Mouse (Mus musculus) intestine, embryonic 16.5 days (tissue): ENCODE measurements around the gene Megf8. TPM values are rescaled to one million over a fixed set of nuclear protein-coding genes. Genes with fewer than 3 reads are reported as not detected.

Experiments
- ATAC-seq: fragments of 200-750 bp; cut with Nextera tagmentation; 2 replicates; pipeline ENCODE4 v1.8.0; 2017; ENCODE audit warnings: moderate TSS enrichment, moderate library complexity
- H3K27ac ChIP-seq: fragments of 300-500 bp; sonication (generic); 2 replicates; pipeline ENCODE4 v1.5.1; 2014; ENCODE audit warnings: mild to moderate bottlenecking, low read length
- H3K27me3 ChIP-seq: fragments of 300-500 bp; sonication (generic); replicated peaks from 2 replicates; pipeline ENCODE4 v1.6.1; 2014; ENCODE audit warnings: low read length, control low read depth, mixed read lengths; ENCODE audit not compliant: control insufficient read depth, insufficient read depth
- H3K36me3 ChIP-seq: fragments of 300-500 bp; sonication (generic); 2 replicates; pipeline ENCODE4 v1.6.1; 2014; ENCODE audit warnings: low read length, control low read depth; ENCODE audit not compliant: control insufficient read depth, insufficient read depth
- H3K4me1 ChIP-seq: fragments of 300-500 bp; sonication (generic); 2 replicates; pipeline ENCODE4 v1.6.1; 2014; ENCODE audit warnings: low read length, control low read depth, mixed read lengths; ENCODE audit not compliant: control insufficient read depth, insufficient read depth
- H3K4me2 ChIP-seq: fragments of 300-500 bp; sonication (generic); 2 replicates; pipeline ENCODE4 v1.6.1; 2014; ENCODE audit warnings: low read depth, low read length, control low read depth
- H3K4me3 ChIP-seq: fragments of 300-500 bp; sonication (generic); 2 replicates; pipeline ENCODE4 v1.5.1; 2014; ENCODE audit warnings: mild to moderate bottlenecking, low read length
- H3K9ac ChIP-seq: fragments of 300-500 bp; sonication (generic); 2 replicates; pipeline ENCODE4 v1.6.1; 2014; ENCODE audit warnings: low read depth, low read length
- H3K9me3 ChIP-seq: fragments of 300-500 bp; sonication (generic); 2 replicates; pipeline ENCODE4 v1.6.1; 2016; ENCODE audit warnings: low read length, control low read depth; ENCODE audit not compliant: control insufficient read depth
- WGBS: fragments of 180-500 bp; shearing (Covaris S2); extraction: QIAGEN DNeasy Blood & Tissue Kit; methylation state at CpG from one replicate; pipeline ENCODE4 v1.1.7; 2014; 5-methylcytosine and 5-hydroxymethylcytosine counted together
- polyA plus RNA-seq: library from polyadenylated mRNA; unstranded; fragments of >200 nt; fragmentation: Nextera tagmentation; extraction: Ambion mirVana; gene quantifications from 2 replicates; pipeline ENCODE4 v1.2.1, GENCODE M21; 2015

Gene Megf8
- polyA plus RNA-seq, 1 experiment from 2014 or later, result 6.8 TPM

DNA sequence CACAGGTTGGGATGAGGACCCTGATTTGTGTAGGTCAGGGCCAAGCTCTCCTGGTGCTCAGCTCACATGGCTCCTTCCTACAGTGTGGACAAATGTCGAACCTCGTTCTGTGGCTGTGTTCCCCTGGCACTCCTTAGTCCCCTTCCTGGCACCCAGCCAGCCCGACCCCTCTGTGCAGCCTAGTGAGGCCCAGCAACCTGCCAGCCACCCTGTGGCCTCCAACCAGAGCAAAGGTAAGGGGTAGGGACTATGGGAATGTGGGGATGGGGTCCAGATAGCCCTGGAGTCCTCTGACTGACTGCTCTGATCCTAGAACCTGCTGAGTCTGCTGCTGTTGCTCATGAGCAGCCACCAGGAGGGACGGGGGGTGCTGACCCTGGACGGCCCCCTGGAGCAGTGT, 32.2 kb upstream of the Megf8 start:
- Histone ChIP-seq H3K27me3 (no peaks in the 10 kb centered on the region), H3K27ac (no peak overlapping the region), H3K4me1 (peaks cover 40% of the 10 kb centered on the region), H3K36me3 (peaks cover 43% of the 10 kb centered on the region), H3K4me2 (no peak overlapping the region), H3K9me3 (no peaks in the 10 kb centered on the region), H3K4me3 (no peak overlapping the region), H3K9ac (peak overlapping the region; percentile 81; the same call in 1 of the 2 replicates)
- 52% methylated on average over 5 of the region's 5 CpGs for WGBS
- no peak for ATAC-seq

DNA sequence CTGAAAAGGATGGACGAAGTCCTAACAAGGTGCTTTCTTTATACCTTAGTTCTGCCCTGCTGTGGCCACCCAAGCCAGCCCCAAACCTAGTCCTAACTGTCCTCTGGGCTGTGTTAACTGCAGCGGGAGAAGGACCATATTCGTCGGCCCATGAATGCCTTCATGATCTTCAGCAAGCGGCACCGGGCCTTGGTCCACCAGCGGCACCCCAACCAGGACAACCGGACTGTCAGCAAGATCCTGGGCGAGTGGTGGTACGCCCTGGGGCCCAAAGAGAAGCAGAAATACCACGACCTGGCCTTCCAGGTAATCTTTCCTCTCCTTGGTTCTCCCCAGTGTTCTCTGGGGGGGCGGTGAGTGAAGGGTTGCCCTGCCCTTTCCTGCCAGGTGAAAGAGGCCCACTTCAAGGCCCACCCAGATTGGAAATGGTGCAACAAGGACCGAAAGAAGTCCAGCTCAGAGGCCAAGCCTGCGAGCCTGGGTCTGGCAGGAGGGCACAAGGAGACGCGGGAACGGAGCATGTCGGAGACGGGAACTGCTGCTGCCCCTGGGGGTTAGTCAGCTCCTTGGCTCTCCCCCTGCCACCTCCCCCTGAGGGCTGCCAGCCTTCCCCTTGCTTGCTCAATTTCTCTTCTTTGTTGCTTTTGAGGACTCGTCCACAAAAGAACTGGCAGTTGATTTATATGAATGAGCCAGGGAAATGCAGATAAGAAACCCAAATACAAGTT, 31.3 kb upstream of the Megf8 start:
- peaks cover 49% of the 10 kb centered on the region for H3K36me3 ChIP-seq
- ATAC-seq, result no peak
- no peaks in the 10 kb centered on the region for H3K27me3 ChIP-seq
- 90% methylated on average over 20 of the region's 20 CpGs for WGBS
- no peak overlapping the region for H3K9ac ChIP-seq
- no peak overlapping the region for H3K27ac ChIP-seq
- peaks cover 35% of the 10 kb centered on the region for H3K4me1 ChIP-seq
- no peak overlapping the region for H3K4me2 ChIP-seq
- no peaks in the 10 kb centered on the region for H3K9me3 ChIP-seq
- no peak overlapping the region for H3K4me3 ChIP-seq

GRCm38 (mm10) chr7:25286989-25287388, 30.0 kb upstream of the Megf8 start:
- ATAC-seq, result no peak
- peaks cover 54% of the 10 kb centered on the region for H3K36me3 ChIP-seq

GRCm38 (mm10) chr7:25288011-25288410, 29.0 kb upstream of the Megf8 start:
- no peak for ATAC-seq
- H3K4me3 ChIP-seq, result no peak overlapping the region

More at GRCm38 (mm10) chr7:25286989-25287388, 30.0 kb upstream of the Megf8 start:
- Histone ChIP-seq H3K9me3 (no peaks in the 10 kb centered on the region), H3K4me2 (no peak overlapping the region), H3K4me3 (no peak overlapping the region), H3K27me3 (no peaks in the 10 kb centered on the region), H3K27ac (no peak overlapping the region), H3K4me1 (peaks cover 39% of the 10 kb centered on the region), H3K9ac (no peak overlapping the region)
- 84% methylated on average over 8 of the region's 8 CpGs for WGBS

GRCm38 (mm10) chr7:25288721-25289120, 28.2 kb upstream of the Megf8 start:
- H3K4me2 ChIP-seq, result no peak overlapping the region
- H3K9ac ChIP-seq, result no peak overlapping the region
- no peaks in the 10 kb centered on the region for H3K27me3 ChIP-seq
- no peak overlapping the region for H3K27ac ChIP-seq
- no peak for ATAC-seq
- H3K36me3 ChIP-seq, result peaks cover 68% of the 10 kb centered on the region
- no peak overlapping the region for H3K4me3 ChIP-seq
- peaks cover 35% of the 10 kb centered on the region for H3K4me1 ChIP-seq
- 85% methylated on average over 3 of the region's 3 CpGs for WGBS
- no peaks in the 10 kb centered on the region for H3K9me3 ChIP-seq

More at GRCm38 (mm10) chr7:25288011-25288410, 29.0 kb upstream of the Megf8 start:
- no peak overlapping the region for H3K9ac ChIP-seq
- H3K4me1 ChIP-seq, result peaks cover 42% of the 10 kb centered on the region
- WGBS, result 90% methylated on average over 12 of the region's 12 CpGs
- H3K36me3 ChIP-seq, result peaks cover 61% of the 10 kb centered on the region
- H3K27me3 ChIP-seq, result no peaks in the 10 kb centered on the region
- H3K27ac ChIP-seq, result no peak overlapping the region
- no peak overlapping the region for H3K4me2 ChIP-seq
- H3K9me3 ChIP-seq, result no peaks in the 10 kb centered on the region

DNA sequence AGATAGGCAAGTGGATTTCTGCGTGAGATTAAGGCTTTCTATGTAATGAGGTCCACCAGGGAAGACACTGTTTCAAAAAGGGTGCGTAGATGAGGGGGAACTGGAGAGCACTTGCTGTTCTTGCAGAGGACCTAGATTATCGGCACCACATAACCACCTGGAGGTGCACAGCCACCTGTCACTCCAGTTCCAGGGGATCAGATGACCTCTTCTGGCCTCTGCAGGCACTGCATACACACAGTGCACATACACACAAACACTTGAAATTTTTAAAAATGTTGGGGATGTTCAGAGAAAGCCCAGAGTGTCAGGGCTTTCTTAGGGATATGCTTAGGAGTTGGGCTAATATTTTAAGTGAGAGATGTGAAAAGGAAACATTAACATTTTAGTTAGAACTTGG, 27.0 kb upstream of the Megf8 start:
- WGBS, result 95% methylated on average over 3 of the region's 3 CpGs
- peaks cover 67% of the 10 kb centered on the region for H3K36me3 ChIP-seq
- H3K4me3 ChIP-seq, result no peak overlapping the region
- H3K9ac ChIP-seq, result no peak overlapping the region
- H3K27ac ChIP-seq, result no peak overlapping the region
- H3K27me3 ChIP-seq, result no peaks in the 10 kb centered on the region
- no peak for ATAC-seq
- peaks cover 23% of the 10 kb centered on the region for H3K4me1 ChIP-seq
- no peak overlapping the region for H3K4me2 ChIP-seq
- no peaks in the 10 kb centered on the region for H3K9me3 ChIP-seq

- no peaks in the 10 kb centered on the region for H3K27me3 ChIP-seq
- WGBS, result 93% methylated on average over 1 of the region's 1 CpGs
- no peaks in the 10 kb centered on the region for H3K9me3 ChIP-seq
- peak; percentile 43 for ATAC-seq
- H3K9ac ChIP-seq, result peak overlapping the region; percentile 10; the same call in 1 of the 2 replicates
- H3K4me3 ChIP-seq, result no peak overlapping the region
- peaks cover 21% of the 10 kb centered on the region for H3K4me1 ChIP-seq
- no peak overlapping the region for H3K4me2 ChIP-seq
- no peak overlapping the region; the same call in 1 of the 2 replicates for H3K27ac ChIP-seq
- peaks cover 66% of the 10 kb centered on the region for H3K36me3 ChIP-seq
These were observed 26.5 kb upstream of the Megf8 start for GRCm38 (mm10) chr7:25290463-25290862.

DNA sequence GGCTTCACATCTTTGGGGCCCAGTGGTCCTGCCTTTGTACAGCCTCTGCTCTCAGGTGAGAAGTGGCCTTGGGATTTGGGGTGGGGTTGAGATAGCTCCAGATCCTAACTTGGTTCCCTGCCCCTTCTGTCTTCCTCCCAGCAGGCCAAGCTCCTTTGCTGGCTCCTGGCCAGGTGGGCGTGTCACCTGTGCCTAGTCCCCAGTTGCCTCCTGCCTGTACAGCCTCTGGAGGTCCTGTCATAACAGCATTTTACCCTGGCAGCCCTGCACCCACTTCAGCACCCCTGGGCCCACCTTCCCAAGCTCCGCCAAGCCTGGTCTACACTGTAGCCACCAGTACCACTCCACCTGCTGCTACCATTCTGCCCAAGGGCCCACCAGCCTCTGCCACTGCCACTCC, 26.1 kb upstream of the Megf8 start:
- no peaks in the 10 kb centered on the region for H3K27me3 ChIP-seq
- H3K9me3 ChIP-seq, result no peaks in the 10 kb centered on the region
- H3K36me3 ChIP-seq, result peaks cover 68% of the 10 kb centered on the region
- peaks cover 21% of the 10 kb centered on the region for H3K4me1 ChIP-seq
- no peak overlapping the region for H3K4me3 ChIP-seq
- H3K4me2 ChIP-seq, result no peak overlapping the region
- no peak overlapping the region for H3K27ac ChIP-seq
- peak; percentile 75 for ATAC-seq
- H3K9ac ChIP-seq, result peak overlapping the region; percentile 10; the same call in 1 of the 2 replicates
- WGBS, result 65% methylated on average over 2 of the region's 2 CpGs

GRCm38 (mm10) chr7:25292107-25292506, 24.9 kb upstream of the Megf8 start:
- Histone ChIP-seq H3K36me3 (peaks cover 61% of the 10 kb centered on the region), H3K4me3 (no peak overlapping the region), H3K4me1 (peaks cover 26% of the 10 kb centered on the region), H3K27ac (no peak overlapping the region), H3K4me2 (no peak overlapping the region), H3K9ac (0 out of 2 replicates have a peak overlapping the region, but pooled peaks have one; percentile 33), H3K27me3 (no peaks in the 10 kb centered on the region), H3K9me3 (no peaks in the 10 kb centered on the region)
- no peak for ATAC-seq
- WGBS, result 54% methylated on average over 7 of the region's 7 CpGs
